Mouse (Mus musculus): ENCODE results near the gene Pigk. TPM values are rescaled to one million over a fixed set of nuclear protein-coding genes. Genes with fewer than 3 reads are reported as not detected.

The Pigk gene
- 44.8 TPM for polyA plus RNA-seq (2017; shearing (Covaris generic))

GRCm38 (mm10) chr3:152713991-152714902, at the start of gene Pigk:
TSS of gene Pigk (plus strand) at chr3:152714100.

DNA sequence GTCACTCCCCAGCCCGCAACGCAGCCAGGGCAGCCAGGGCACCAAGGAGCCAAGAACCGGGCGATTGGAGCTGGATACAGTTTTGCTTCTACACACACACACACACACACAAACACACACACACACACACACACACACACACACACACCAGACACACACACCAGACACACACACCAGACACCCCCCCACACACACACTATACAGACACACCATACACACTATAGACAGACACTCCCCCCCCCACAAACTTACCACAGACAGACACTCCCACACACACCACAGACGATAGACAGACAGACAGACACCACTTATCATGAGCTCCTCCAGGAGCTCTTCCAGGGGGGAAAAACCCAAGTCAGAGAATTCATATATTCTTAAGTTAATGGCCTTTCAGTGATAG, 45.7 kb upstream of the Pigk start, which contains the start of gene Ak5:
Ak5 (minus strand) TSS at position 122 of the 400 bp plus-strand sequence.

DNA sequence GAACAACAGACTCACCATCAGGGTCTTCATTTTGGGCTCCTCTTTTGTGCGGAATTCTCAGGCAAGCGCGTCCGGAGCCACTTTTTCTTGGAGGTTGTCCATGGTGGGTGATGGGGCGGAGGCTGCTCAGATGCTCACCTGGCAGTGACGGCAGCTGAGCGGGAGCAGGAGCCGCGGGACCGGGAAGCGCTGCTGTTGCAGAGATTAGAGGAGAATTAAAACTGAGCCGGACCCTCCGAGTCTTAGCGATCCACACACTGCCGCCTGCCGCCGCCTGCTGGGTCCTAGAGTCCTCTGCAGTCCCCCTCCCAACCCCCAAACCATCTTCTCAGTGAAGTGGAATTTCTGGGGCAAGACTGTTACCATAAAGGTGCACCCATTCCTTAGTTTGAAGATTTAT, 268.1 kb downstream of the Pigk start, which contains the start of gene St6galnac5:
St6galnac5 (minus strand) TSS at position 259 of the 400 bp plus-strand sequence.

Other genes with a start within 250 kb of the Pigk start
- not detected for gene Ak5, start 45.7 kb upstream of the Pigk start, polyA plus RNA-seq (2017; shearing (Covaris generic))

Data from effector memory CD4-positive, alpha-beta T cell, adult 5 months (primary cell).